Mouse (Mus musculus) lung, embryonic 16.5 days (tissue): Measurements from ENCODE around the gene Zfp955a. TPM values are rescaled to one million over a fixed set of nuclear protein-coding genes. Genes with fewer than 3 reads are reported as not detected.

ENCODE experiments used
- polyA plus RNA-seq: library from polyadenylated mRNA; unstranded; fragments of >200 nt; fragmentation: Nextera tagmentation; extraction: Ambion mirVana; gene quantifications from 2 replicates; pipeline ENCODE4 v1.2.1, GENCODE M21; 2015

The Zfp955a gene
- polyA plus RNA-seq, 1 experiment from 2014 or later = 20.1 TPM

Other genes with a start within 250 kb of the Zfp955a start
- 13.6 and 14.9 TPM in 2 replicates for gene Zfp763, start 221.7 kb downstream of the Zfp955a start, polyA plus RNA-seq
- not detected in 2 replicates for gene 4921501E09Rik, start 187.1 kb downstream of the Zfp955a start, polyA plus RNA-seq
- 9.6 TPM in 2 replicates for gene Zfp563, start 165.8 kb downstream of the Zfp955a start, polyA plus RNA-seq
- not detected in 2 replicates for gene Morc2b, start 115.5 kb downstream of the Zfp955a start, polyA plus RNA-seq
- gene Olfr55, start 86.7 kb downstream of the Zfp955a start, polyA plus RNA-seq = not detected in 2 replicates
- gene Olfr239, start 63.8 kb downstream of the Zfp955a start, polyA plus RNA-seq = not detected in 2 replicates
- gene Olfr1564, start 33.5 kb downstream of the Zfp955a start, polyA plus RNA-seq = not detected in 2 replicates
- not detected in 2 replicates for gene Olfr63, start 9.5 kb upstream of the Zfp955a start, polyA plus RNA-seq
- gene Zfp955b, start 34.4 kb upstream of the Zfp955a start, polyA plus RNA-seq = 12.0 and 12.2 TPM in 2 replicates
- 8.8 and 9.5 TPM in 2 replicates for gene Zfp81, start 103.7 kb upstream of the Zfp955a start, polyA plus RNA-seq
- 19.0 and 19.7 TPM in 2 replicates for gene Zfp101, start 139.5 kb upstream of the Zfp955a start, polyA plus RNA-seq
- not detected in 2 replicates for gene Actl9, start 177.8 kb upstream of the Zfp955a start, polyA plus RNA-seq